Mouse (Mus musculus): Measurements from ENCODE around the gene Nfatc4. TPM values are rescaled to one million over a fixed set of nuclear protein-coding genes. Genes with fewer than 3 reads are reported as not detected.

Nfatc4 gene
- total and polyA plus RNA-seq, 2 experiments from 2014 or later = 3.4 to 8.5 TPM

DNA sequence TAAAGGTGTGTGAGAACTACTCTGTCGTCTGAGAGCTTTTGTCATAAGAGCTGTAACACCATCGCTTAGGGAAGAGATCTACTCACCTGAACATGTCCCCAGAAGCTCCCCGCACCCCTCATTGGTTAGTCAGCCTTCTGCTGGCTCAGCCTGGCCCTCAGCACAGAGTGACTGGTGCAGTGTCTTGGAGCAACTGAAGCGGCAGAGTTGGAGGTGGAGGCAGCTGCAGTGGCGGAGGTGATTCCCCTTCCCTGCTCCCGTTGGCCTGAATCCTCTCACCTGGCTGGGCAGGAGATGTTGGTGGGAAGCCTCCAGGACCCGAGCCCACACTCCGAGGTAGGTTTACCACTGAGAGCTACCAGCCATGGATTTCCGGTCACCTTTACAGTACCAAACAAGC lies 2.4 kb upstream of the Nfatc4 start:
- Histone ChIP-seq H3K27me3 (ENCODE audit: control insufficient read depth, insufficient read depth, low read length) (peaks cover 10% of the 10 kb centered on the region; the same call in 1 of the 2 replicates), H3K4me1 (ENCODE audit: control insufficient read depth, insufficient read depth) (peaks cover 16% of the 10 kb centered on the region), H3K9ac (replicated peaks; ENCODE audit: low read depth, low read length) (no peak overlapping the region), H3K9me3 (replicated peaks; ENCODE audit: control insufficient read depth, low read length) (no peaks in the 10 kb centered on the region), H3K36me3 (replicated peaks; ENCODE audit: control insufficient read depth, insufficient read depth, low read length) (no peaks in the 10 kb centered on the region), H3K27ac (ENCODE audit: low read depth) (no peak overlapping the region), H3K4me2 (ENCODE audit: low read depth, low read length) (no peak overlapping the region), H3K4me3 (ENCODE audit: low read depth, low read length) (no peak overlapping the region)
- TF ChIP-seq CTCF (IDR thresholded peaks at IDR 0.05; ENCODE audit: low read depth) (no peak), EP300 (IDR thresholded peaks at IDR 0.05; ENCODE audit: low read depth) (no peak)
- 77% methylated on average over 9 of the region's 9 CpGs for WGBS
- no peak for DNase-seq (ENCODE audit: low spot score)
- ATAC-seq (ENCODE audit: insufficient read depth, low read depth) = no peak

- 5% methylated on average over 13 of the region's 13 CpGs for WGBS
- Histone ChIP-seq H3K27ac (ENCODE audit: low read depth) (peak overlapping the region; percentile 91), H3K9me3 (replicated peaks; ENCODE audit: control insufficient read depth, low read length) (no peaks in the 10 kb centered on the region), H3K4me2 (ENCODE audit: low read depth, low read length) (peak overlapping the region; percentile 94), H3K4me3 (ENCODE audit: low read depth, low read length) (peak overlapping the region; percentile 70), H3K9ac (replicated peaks; ENCODE audit: low read depth, low read length) (peak overlapping the region; percentile 86), H3K27me3 (ENCODE audit: control insufficient read depth, insufficient read depth, low read length) (peaks cover 16% of the 10 kb centered on the region), H3K4me1 (ENCODE audit: control insufficient read depth, insufficient read depth) (peaks cover 14% of the 10 kb centered on the region; the same call in 1 of the 2 replicates), H3K36me3 (replicated peaks; ENCODE audit: control insufficient read depth, insufficient read depth, low read length) (no peaks in the 10 kb centered on the region)
- TF ChIP-seq CTCF (IDR thresholded peaks at IDR 0.05; ENCODE audit: low read depth) (peak; percentile 100), EP300 (IDR thresholded peaks at IDR 0.05; ENCODE audit: low read depth) (no peak)
- ATAC-seq (ENCODE audit: insufficient read depth, low read depth) = peak; percentile 66
- peak; percentile 93 for DNase-seq (ENCODE audit: low spot score)
Observed at GRCm38 (mm10) chr14:55822435-55822990, 431 bp upstream of the Nfatc4 start.

GRCm38 (mm10) chr14:55824001-55824480 lies 1.1 kb downstream of the Nfatc4 start:
- no peaks in the 10 kb centered on the region for H3K9me3 ChIP-seq (replicated peaks; ENCODE audit: control insufficient read depth, low read length)
- H3K4me3 ChIP-seq (ENCODE audit: low read depth, low read length) = peak overlapping the region; percentile 70
- peaks cover 17% of the 10 kb centered on the region; the same call in 1 of the 2 replicates for H3K4me1 ChIP-seq (ENCODE audit: control insufficient read depth, insufficient read depth)
- DNase-seq (ENCODE audit: low spot score) (peak; percentile 11), ATAC-seq (ENCODE audit: insufficient read depth, low read depth) (no peak)
- H3K36me3 ChIP-seq (replicated peaks; ENCODE audit: control insufficient read depth, insufficient read depth, low read length) = no peaks in the 10 kb centered on the region
- H3K27me3 ChIP-seq (ENCODE audit: control insufficient read depth, insufficient read depth, low read length) = peaks cover 16% of the 10 kb centered on the region
- WGBS = 13% methylated on average over 10 of the region's 10 CpGs
- peak overlapping the region; percentile 91 for H3K27ac ChIP-seq (ENCODE audit: low read depth)
- peak overlapping the region; percentile 94 for H3K4me2 ChIP-seq (ENCODE audit: low read depth, low read length)
- H3K9ac ChIP-seq (replicated peaks; ENCODE audit: low read depth, low read length) = peak overlapping the region; percentile 86
- TF ChIP-seq CTCF (IDR thresholded peaks at IDR 0.05; ENCODE audit: low read depth) = no peak
- TF ChIP-seq EP300 (IDR thresholded peaks at IDR 0.05; ENCODE audit: low read depth) = no peak

DNA sequence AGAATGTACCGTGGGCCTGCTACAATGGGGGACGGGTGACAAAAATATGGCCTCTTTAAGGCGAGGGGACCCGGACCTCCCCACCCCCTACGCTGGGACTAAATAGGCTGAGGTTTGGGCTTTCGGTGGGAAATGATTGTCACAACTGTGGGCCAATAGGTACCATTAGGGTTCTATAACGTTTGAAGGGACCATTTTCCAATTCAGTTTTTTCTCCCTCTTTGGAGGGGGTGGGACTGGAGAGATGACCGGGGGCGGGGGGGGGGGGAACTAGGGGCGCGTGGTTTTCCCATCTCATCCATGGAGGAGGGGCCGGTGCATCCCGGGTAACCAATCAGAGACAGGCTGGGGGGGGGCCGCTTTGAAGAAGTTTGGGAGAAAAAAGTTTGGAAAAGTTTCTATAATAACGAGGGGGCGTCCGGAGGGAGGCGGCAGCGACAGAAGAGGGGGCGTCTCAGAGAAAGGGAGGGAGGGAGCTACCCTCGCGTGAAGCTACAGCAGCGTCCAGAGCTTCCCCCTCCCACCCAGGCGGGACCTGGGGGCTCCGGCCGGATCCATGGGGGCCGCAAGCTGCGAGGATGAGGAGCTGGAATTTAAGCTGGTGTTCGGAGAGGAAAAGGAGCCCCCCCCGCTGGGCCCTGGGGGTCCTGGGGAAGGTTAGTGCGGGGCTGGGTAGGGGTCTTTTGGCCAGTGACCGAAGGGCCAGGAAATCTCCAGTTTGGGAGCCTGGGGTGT lies 1.7 kb downstream of the Nfatc4 start:
- 4% methylated on average over 32 of the region's 32 CpGs for WGBS
- no peaks in the 10 kb centered on the region for H3K9me3 ChIP-seq (replicated peaks; ENCODE audit: control insufficient read depth, low read length)
- H3K4me1 ChIP-seq (ENCODE audit: control insufficient read depth, insufficient read depth) = peaks cover 17% of the 10 kb centered on the region; the same call in 1 of the 2 replicates
- TF ChIP-seq CTCF (IDR thresholded peaks at IDR 0.05; ENCODE audit: low read depth) = no peak
- no peak for TF ChIP-seq EP300 (IDR thresholded peaks at IDR 0.05; ENCODE audit: low read depth)
- peaks cover 16% of the 10 kb centered on the region for H3K27me3 ChIP-seq (ENCODE audit: control insufficient read depth, insufficient read depth, low read length)
- peak overlapping the region; percentile 91 for H3K27ac ChIP-seq (ENCODE audit: low read depth)
- no peak for DNase-seq (ENCODE audit: low spot score)
- peak overlapping the region; percentile 94 for H3K4me2 ChIP-seq (ENCODE audit: low read depth, low read length)
- H3K4me3 ChIP-seq (ENCODE audit: low read depth, low read length) = peak overlapping the region; percentile 70
- no peak for ATAC-seq (ENCODE audit: insufficient read depth, low read depth)
- H3K36me3 ChIP-seq (replicated peaks; ENCODE audit: control insufficient read depth, insufficient read depth, low read length) = no peaks in the 10 kb centered on the region
- H3K9ac ChIP-seq (replicated peaks; ENCODE audit: low read depth, low read length) = peak overlapping the region; percentile 86

DNA sequence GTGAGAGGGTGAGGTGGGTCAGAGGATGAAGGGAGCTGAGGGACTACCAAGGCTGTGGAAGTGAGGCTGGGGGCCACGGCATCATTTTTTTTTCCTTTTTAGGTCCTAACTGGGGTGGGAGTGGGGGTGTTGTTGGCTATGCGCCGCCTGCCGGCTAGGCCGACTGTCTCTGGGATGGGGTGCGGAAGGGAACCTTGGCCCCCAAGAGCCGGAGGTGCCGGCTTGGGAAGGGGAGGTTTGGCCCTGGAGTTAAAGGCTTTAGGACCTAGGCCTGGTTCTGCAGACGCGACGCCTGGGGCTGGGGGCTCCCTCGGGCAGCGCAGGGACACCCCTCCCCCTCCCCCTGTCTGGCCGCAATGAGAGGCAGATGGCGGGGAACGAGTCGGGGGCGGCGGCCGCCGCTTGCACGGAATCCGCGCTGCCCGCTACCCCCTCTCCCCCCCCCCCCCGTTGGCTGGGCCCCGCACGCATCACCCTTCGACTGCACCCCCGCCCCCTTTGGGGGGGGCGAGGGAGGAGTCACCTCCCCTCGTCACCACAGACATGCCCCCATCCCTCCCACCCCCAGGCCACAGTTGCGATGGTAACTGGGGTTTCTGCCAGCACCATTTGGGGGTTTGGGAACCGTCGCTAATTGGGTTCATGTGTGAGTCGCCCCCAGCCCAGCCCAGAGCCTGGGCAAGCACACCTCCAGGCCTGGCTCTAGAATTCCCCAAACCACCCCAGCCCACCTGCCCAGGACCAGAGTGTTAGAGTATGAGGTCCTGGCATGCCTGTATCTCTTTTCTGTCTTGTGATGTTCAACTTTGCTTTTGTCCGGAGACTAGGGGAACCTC lies 2.5 kb downstream of the Nfatc4 start:
- H3K4me1 ChIP-seq (ENCODE audit: control insufficient read depth, insufficient read depth) = peaks cover 17% of the 10 kb centered on the region; the same call in 1 of the 2 replicates
- WGBS = 2% methylated on average over 21 of the region's 37 CpGs
- DNase-seq (ENCODE audit: low spot score) = no peak
- H3K9ac ChIP-seq (replicated peaks; ENCODE audit: low read depth, low read length) = peak overlapping the region; percentile 49
- H3K27me3 ChIP-seq (ENCODE audit: control insufficient read depth, insufficient read depth, low read length) = peaks cover 16% of the 10 kb centered on the region
- H3K36me3 ChIP-seq (replicated peaks; ENCODE audit: control insufficient read depth, insufficient read depth, low read length) = no peaks in the 10 kb centered on the region
- ATAC-seq (ENCODE audit: insufficient read depth, low read depth) = no peak
- H3K4me2 ChIP-seq (ENCODE audit: low read depth, low read length) = peak overlapping the region; percentile 94
- no peaks in the 10 kb centered on the region for H3K9me3 ChIP-seq (replicated peaks; ENCODE audit: control insufficient read depth, low read length)
- TF ChIP-seq EP300 (IDR thresholded peaks at IDR 0.05; ENCODE audit: low read depth) (no peak), CTCF (IDR thresholded peaks at IDR 0.05; ENCODE audit: low read depth) (peak; percentile 6; the same call in 1 of the 2 replicates)
- H3K4me3 ChIP-seq (ENCODE audit: low read depth, low read length) = peak overlapping the region; percentile 70
- peak overlapping the region; percentile 77 for H3K27ac ChIP-seq (ENCODE audit: low read depth)

All from heart, postnatal 0 days (tissue).